Comparison of ENCODE assay signal across 20 mouse cellular contexts in the genomic region with DNA sequence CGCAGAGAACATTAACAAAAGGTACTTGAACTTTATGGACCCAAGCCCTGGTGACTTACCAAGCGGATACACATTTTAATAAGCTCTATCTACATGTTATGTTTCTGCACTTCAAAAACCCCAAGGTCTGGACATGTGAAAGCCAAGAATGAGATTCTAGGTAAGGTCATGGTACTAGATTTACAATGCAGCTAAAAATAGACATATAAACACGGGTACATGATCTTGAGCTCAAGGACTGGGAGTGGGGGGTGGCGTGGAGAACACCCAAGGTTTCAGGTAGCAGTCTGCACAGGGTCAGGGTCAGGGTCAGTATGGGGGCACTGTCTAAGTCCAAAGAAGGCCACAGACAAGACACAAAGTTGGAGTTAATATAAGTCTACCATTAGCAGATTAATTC. TPM values are rescaled to one million over a fixed set of nuclear protein-coding genes. Genes with fewer than 3 reads are reported as not detected.
"Had no signal": no experiment of that assay in that cellular context is flagged by ENCODE, and none has a peak within 500 bp of the region (broad histone marks: within the 10 kb centered on the region; RNA-seq: fewer than 3 reads in every experiment).

No protein-coding gene starts in this region.

- H3K4me2 ChIP-seq: liver, embryonic 13.5 days; lung, embryonic 15.5 days; midbrain, embryonic 11.5 days; midbrain, embryonic 15.5 days; neural tube, embryonic 12.5 days; stomach, embryonic 15.5 days had no signal

- H3K9me3 ChIP-seq: limb, embryonic 10.5 days; liver, embryonic 13.5 days; lung, embryonic 15.5 days; megakaryocyte, embryonic 14.5 days; midbrain, embryonic 15.5 days; neural tube, embryonic 12.5 days; stomach, embryonic 15.5 days had no signal

- DNase-seq: liver, embryonic 13.5 days; liver, postnatal 0 days; lung, postnatal 14 days; retina, postnatal 1 day; right cerebral cortex, postnatal 4 days; thymus, adult 2 months; thymus, postnatal 25 days had no signal

- H3K36me3 ChIP-seq: midbrain, embryonic 15.5 days had no signal

- H3K27me3 ChIP-seq: liver, embryonic 13.5 days; lung, embryonic 15.5 days; megakaryocyte, embryonic 14.5 days; midbrain, embryonic 15.5 days; neural tube, embryonic 12.5 days; stomach, embryonic 15.5 days had no signal

- H3K4me3 ChIP-seq: left cerebral cortex, adult 2 months; limb, embryonic 10.5 days; liver, embryonic 13.5 days; lung, embryonic 15.5 days; megakaryocyte, embryonic 14.5 days; midbrain, embryonic 15.5 days; neural tube, embryonic 12.5 days; stomach, embryonic 15.5 days had no signal

- ATAC-seq: liver, postnatal 0 days; midbrain, embryonic 15.5 days had no signal

- H3K9ac ChIP-seq: liver, embryonic 13.5 days; liver, postnatal 0 days; lung, embryonic 15.5 days; midbrain, embryonic 15.5 days; neural tube, embryonic 12.5 days; stomach, embryonic 15.5 days had no signal

- H3K4me1 ChIP-seq: limb, embryonic 10.5 days; liver, embryonic 13.5 days; lung, embryonic 15.5 days; midbrain, embryonic 15.5 days; neural tube, embryonic 12.5 days; stomach, embryonic 15.5 days had no signal

- H3K27ac ChIP-seq: kidney, postnatal 0 days; left cerebral cortex, adult 2 months; limb, embryonic 10.5 days; liver, embryonic 13.5 days; lung, embryonic 15.5 days; macrophage; midbrain, embryonic 15.5 days; neural tube, embryonic 12.5 days; stomach, embryonic 15.5 days had no signal

RNA-seq across cellular contexts. Expression of a gene that starts 59.9 kb away (rescaled TPM):
- total RNA-seq: monocyte, adult 5-6 weeks; neutrophil, adult 5-6 weeks had no signal
- polyA plus RNA-seq: liver, postnatal 0 days; macrophage; spleen, adult 2 months; thymus, adult 2 months had no signal
